Mouse (Mus musculus) layer of hippocampus, postnatal 10 days (tissue): ENCODE measurements at regions not wholly inside any gene's neighbourhood (a gene's known extent, or its start where the extent isn't known, plus 50 kb on each side); places are given as distances from the start of the nearest gene placed in this dataset.

Experiments used
- DNase-seq, 2 experiments: peaks; one replicate each; pipeline ENCODE4 v3.0.0; 2021; ENCODE audit warnings: low spot score in 2 of 2

- no peak for DNase-seq
Observed at GRCm38 (mm10) chr14:25263121-25263520, 195.9 kb upstream of the Zmiz1 start.

- DNase-seq, result no peak
Observed at GRCm38 (mm10) chr14:25266846-25267245, 192.1 kb upstream of the Zmiz1 start.

GRCm38 (mm10) chr14:25268090-25268631 lies 190.8 kb upstream of the Zmiz1 start:
- no peak for DNase-seq

- no peak for DNase-seq
Observed at GRCm38 (mm10) chr14:25270227-25270876, 188.6 kb upstream of the Zmiz1 start.

GRCm38 (mm10) chr14:25272366-25273156 lies 186.4 kb upstream of the Zmiz1 start:
- no peak for DNase-seq

- no peak for DNase-seq
Observed at GRCm38 (mm10) chr14:25279751-25280150, 179.2 kb upstream of the Zmiz1 start.

- no peak for DNase-seq
Observed at GRCm38 (mm10) chr14:25292557-25292956, 166.4 kb upstream of the Zmiz1 start.

GRCm38 (mm10) chr14:25294226-25294625 lies 164.8 kb upstream of the Zmiz1 start:
- no peak for DNase-seq

- DNase-seq, result no peak
Observed at GRCm38 (mm10) chr14:25295688-25296350, 163.2 kb upstream of the Zmiz1 start.

- no peak for DNase-seq
Observed at GRCm38 (mm10) chr14:25299673-25300190, 159.3 kb upstream of the Zmiz1 start.

GRCm38 (mm10) chr14:25301336-25302031 lies 157.5 kb upstream of the Zmiz1 start:
- peak in 1 of 2 experiments; percentile 13 for DNase-seq

- peak in 1 of 2 experiments; percentile 43 for DNase-seq
Observed at GRCm38 (mm10) chr14:25304391-25304851, 154.6 kb upstream of the Zmiz1 start.

GRCm38 (mm10) chr14:25306166-25306565 lies 152.8 kb upstream of the Zmiz1 start:
- no peak for DNase-seq

GRCm38 (mm10) chr14:25306961-25307654 lies 151.9 kb upstream of the Zmiz1 start:
- no peak for DNase-seq

- no peak for DNase-seq
Observed at GRCm38 (mm10) chr14:25308051-25308450, 150.9 kb upstream of the Zmiz1 start.

- DNase-seq, result no peak
Observed at GRCm38 (mm10) chr14:25310671-25311151, 148.3 kb upstream of the Zmiz1 start.

GRCm38 (mm10) chr14:25311475-25311874 lies 147.5 kb upstream of the Zmiz1 start:
- no peak for DNase-seq

- no peak for DNase-seq
Observed at GRCm38 (mm10) chr14:25312135-25312534, 146.8 kb upstream of the Zmiz1 start.

- DNase-seq, result no peak
Observed at GRCm38 (mm10) chr14:25312814-25313426, 146.1 kb upstream of the Zmiz1 start.
